Mouse (Mus musculus): ENCODE results near the gene Epb41l2.

Epb41l2 gene

GRCm38 (mm10) chr10:25446953-25447525 lies 87.4 kb downstream of the Epb41l2 start:
- Histone ChIP-seq H3K4me1 (replicated peaks; ENCODE audit: low read depth, low read length) (peaks cover 20% of the 10 kb centered on the region), H3K27me3 (ENCODE audit: insufficient read depth, low read length) (no peaks in the 10 kb centered on the region), H3K36me3 (ENCODE audit: insufficient read depth, low read length) (peaks cover 35% of the 10 kb centered on the region), H3K9me3 (ENCODE audit: low read length) (no peaks in the 10 kb centered on the region), H3K4me3 (replicated peaks; ENCODE audit: low read length) (no peak overlapping the region)
- no peak for TF ChIP-seq CTCF (conservative IDR thresholded peaks at IDR 0.05; ENCODE audit: low read length)
- TF ChIP-seq NANOG (IDR thresholded peaks at IDR 0.05; ENCODE audit: borderline replicate concordance, low read length) = no peak
- TF ChIP-seq POU5F1 (IDR thresholded peaks at IDR 0.05; ENCODE audit: borderline replicate concordance, low read length) = no peak

DNA sequence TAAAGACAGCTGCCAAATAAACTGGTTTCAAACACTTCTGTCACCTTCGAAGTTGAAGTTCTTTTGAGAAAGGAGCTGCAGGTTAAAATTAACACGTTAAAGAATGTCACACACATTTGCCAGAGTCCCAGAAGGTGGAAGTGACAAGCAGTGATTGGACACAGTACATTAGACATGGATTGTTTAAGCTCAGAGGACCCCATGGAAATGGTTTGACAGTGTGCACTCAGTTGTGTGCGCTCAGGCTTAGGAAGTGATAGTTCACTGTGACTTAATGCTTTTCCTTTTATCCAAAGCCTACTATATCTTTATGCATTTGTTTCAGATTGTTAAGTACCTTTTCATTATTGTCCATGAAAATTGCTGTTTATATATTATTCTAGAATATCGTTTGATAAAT lies 89.1 kb downstream of the Epb41l2 start:
- no peak for TF ChIP-seq NANOG (IDR thresholded peaks at IDR 0.05; ENCODE audit: borderline replicate concordance, low read length)
- no peak for TF ChIP-seq CTCF (conservative IDR thresholded peaks at IDR 0.05; ENCODE audit: low read length)
- no peak for TF ChIP-seq POU5F1 (IDR thresholded peaks at IDR 0.05; ENCODE audit: borderline replicate concordance, low read length)
- H3K9me3 ChIP-seq (ENCODE audit: low read length) = no peaks in the 10 kb centered on the region
- no peaks in the 10 kb centered on the region for H3K27me3 ChIP-seq (ENCODE audit: insufficient read depth, low read length)
- H3K36me3 ChIP-seq (ENCODE audit: insufficient read depth, low read length) = peaks cover 36% of the 10 kb centered on the region
- peaks cover 25% of the 10 kb centered on the region for H3K4me1 ChIP-seq (replicated peaks; ENCODE audit: low read depth, low read length)
- H3K4me3 ChIP-seq (replicated peaks; ENCODE audit: low read length) = no peak overlapping the region

- H3K4me3 ChIP-seq (replicated peaks; ENCODE audit: low read length) = no peak overlapping the region
- peaks cover 36% of the 10 kb centered on the region for H3K36me3 ChIP-seq (ENCODE audit: insufficient read depth, low read length)
- H3K27me3 ChIP-seq (ENCODE audit: insufficient read depth, low read length) = no peaks in the 10 kb centered on the region
- no peak for TF ChIP-seq CTCF (conservative IDR thresholded peaks at IDR 0.05; ENCODE audit: low read length)
- TF ChIP-seq NANOG (IDR thresholded peaks at IDR 0.05; ENCODE audit: borderline replicate concordance, low read length) = no peak
- no peak for TF ChIP-seq POU5F1 (IDR thresholded peaks at IDR 0.05; ENCODE audit: borderline replicate concordance, low read length)
- H3K9me3 ChIP-seq (ENCODE audit: low read length) = no peaks in the 10 kb centered on the region
- H3K4me1 ChIP-seq (replicated peaks; ENCODE audit: low read depth, low read length) = peaks cover 25% of the 10 kb centered on the region
These were observed 89.9 kb downstream of the Epb41l2 start for GRCm38 (mm10) chr10:25449312-25450020.

GRCm38 (mm10) chr10:25453150-25453549 lies 93.6 kb downstream of the Epb41l2 start:
- no peak overlapping the region for H3K4me3 ChIP-seq (replicated peaks; ENCODE audit: low read length)
- no peak for TF ChIP-seq POU5F1 (IDR thresholded peaks at IDR 0.05; ENCODE audit: borderline replicate concordance, low read length)
- TF ChIP-seq CTCF (conservative IDR thresholded peaks at IDR 0.05; ENCODE audit: low read length) = no peak

DNA sequence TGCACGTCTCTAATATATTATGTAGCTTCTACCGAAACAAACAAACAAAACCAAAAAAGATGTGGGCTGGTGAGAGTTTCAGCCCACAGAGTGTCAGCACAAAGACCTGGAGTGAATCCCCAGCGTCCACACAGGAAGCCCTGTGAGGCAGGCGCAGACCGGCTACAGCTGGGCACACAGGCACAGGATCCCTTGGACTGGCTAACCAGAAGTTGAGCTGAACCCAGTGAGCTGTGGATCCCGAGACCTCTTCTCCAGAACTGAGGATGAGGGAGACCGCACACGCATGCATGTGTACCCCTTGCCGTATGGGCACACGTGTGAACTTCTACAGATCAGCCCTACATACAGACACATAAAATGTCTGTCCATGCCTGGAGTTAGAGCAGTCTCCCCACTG lies 94.2 kb downstream of the Epb41l2 start:
- Histone ChIP-seq H3K36me3 (ENCODE audit: insufficient read depth, low read length) (peaks cover 29% of the 10 kb centered on the region), H3K4me3 (replicated peaks; ENCODE audit: low read length) (no peak overlapping the region), H3K9me3 (ENCODE audit: low read length) (no peaks in the 10 kb centered on the region), H3K4me1 (replicated peaks; ENCODE audit: low read depth, low read length) (peaks cover 22% of the 10 kb centered on the region), H3K27me3 (ENCODE audit: insufficient read depth, low read length) (no peaks in the 10 kb centered on the region)
- no peak for TF ChIP-seq POU5F1 (IDR thresholded peaks at IDR 0.05; ENCODE audit: borderline replicate concordance, low read length)
- TF ChIP-seq NANOG (IDR thresholded peaks at IDR 0.05; ENCODE audit: borderline replicate concordance, low read length) = no peak
- TF ChIP-seq CTCF (conservative IDR thresholded peaks at IDR 0.05; ENCODE audit: low read length) = no peak

More at GRCm38 (mm10) chr10:25453150-25453549, 93.6 kb downstream of the Epb41l2 start:
- Histone ChIP-seq H3K9me3 (ENCODE audit: low read length) (no peaks in the 10 kb centered on the region), H3K4me1 (replicated peaks; ENCODE audit: low read depth, low read length) (peaks cover 19% of the 10 kb centered on the region), H3K27me3 (ENCODE audit: insufficient read depth, low read length) (no peaks in the 10 kb centered on the region), H3K36me3 (ENCODE audit: insufficient read depth, low read length) (peaks cover 29% of the 10 kb centered on the region)

GRCm38 (mm10) chr10:25457118-25457517 lies 97.5 kb downstream of the Epb41l2 start:
- no peaks in the 10 kb centered on the region for H3K9me3 ChIP-seq (ENCODE audit: low read length)
- peaks cover 33% of the 10 kb centered on the region for H3K36me3 ChIP-seq (ENCODE audit: insufficient read depth, low read length)
- TF ChIP-seq POU5F1 (IDR thresholded peaks at IDR 0.05; ENCODE audit: borderline replicate concordance, low read length) = no peak
- no peak for TF ChIP-seq CTCF (conservative IDR thresholded peaks at IDR 0.05; ENCODE audit: low read length)
- no peak for TF ChIP-seq NANOG (IDR thresholded peaks at IDR 0.05; ENCODE audit: borderline replicate concordance, low read length)
- no peak overlapping the region for H3K4me3 ChIP-seq (replicated peaks; ENCODE audit: low read length)
- H3K27me3 ChIP-seq (ENCODE audit: insufficient read depth, low read length) = no peaks in the 10 kb centered on the region
- H3K4me1 ChIP-seq (replicated peaks; ENCODE audit: low read depth, low read length) = peaks cover 13% of the 10 kb centered on the region

- H3K27me3 ChIP-seq (ENCODE audit: insufficient read depth, low read length) = no peaks in the 10 kb centered on the region
- peaks cover 12% of the 10 kb centered on the region for H3K4me1 ChIP-seq (replicated peaks; ENCODE audit: low read depth, low read length)
- H3K36me3 ChIP-seq (ENCODE audit: insufficient read depth, low read length) = peaks cover 33% of the 10 kb centered on the region
- H3K9me3 ChIP-seq (ENCODE audit: low read length) = no peaks in the 10 kb centered on the region
- no peak for TF ChIP-seq CTCF (conservative IDR thresholded peaks at IDR 0.05; ENCODE audit: low read length)
- TF ChIP-seq NANOG (IDR thresholded peaks at IDR 0.05; ENCODE audit: borderline replicate concordance, low read length) = no peak
- TF ChIP-seq POU5F1 (IDR thresholded peaks at IDR 0.05; ENCODE audit: borderline replicate concordance, low read length) = no peak
- no peak overlapping the region for H3K4me3 ChIP-seq (replicated peaks; ENCODE audit: low read length)
These were observed 98.4 kb downstream of the Epb41l2 start for GRCm38 (mm10) chr10:25457996-25458395.

DNA sequence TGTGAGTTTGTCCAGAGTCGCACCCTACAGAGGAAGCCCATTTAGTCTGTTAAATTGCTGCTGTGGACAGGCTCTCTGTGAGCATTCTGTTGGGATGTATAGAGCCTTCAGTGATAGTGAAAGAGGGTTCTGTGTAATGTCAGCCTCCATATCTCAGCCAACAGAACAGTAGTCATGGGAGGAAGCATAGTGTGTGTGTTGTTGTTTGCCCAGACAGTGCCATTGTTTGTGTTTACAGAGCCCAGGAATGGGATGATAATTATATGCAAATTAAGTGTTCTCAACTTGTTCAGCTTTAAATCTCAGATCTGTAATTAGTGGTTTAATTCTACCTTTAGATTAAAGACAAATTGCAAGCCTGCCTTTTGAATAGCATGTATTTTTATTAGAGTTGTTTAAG lies 102.2 kb downstream of the Epb41l2 start:
- H3K4me1 ChIP-seq (replicated peaks; ENCODE audit: low read depth, low read length) = peaks cover 7% of the 10 kb centered on the region
- peaks cover 12% of the 10 kb centered on the region for H3K36me3 ChIP-seq (ENCODE audit: insufficient read depth, low read length)
- H3K9me3 ChIP-seq (ENCODE audit: low read length) = no peaks in the 10 kb centered on the region
- no peak overlapping the region for H3K4me3 ChIP-seq (replicated peaks; ENCODE audit: low read length)
- no peaks in the 10 kb centered on the region for H3K27me3 ChIP-seq (ENCODE audit: insufficient read depth, low read length)
- no peak for TF ChIP-seq CTCF (conservative IDR thresholded peaks at IDR 0.05; ENCODE audit: low read length)
- TF ChIP-seq POU5F1 (IDR thresholded peaks at IDR 0.05; ENCODE audit: borderline replicate concordance, low read length) = no peak
- TF ChIP-seq NANOG (IDR thresholded peaks at IDR 0.05; ENCODE audit: borderline replicate concordance, low read length) = no peak

All from E14TG2a.4 (cell line).